Mouse (Mus musculus) heart, adult 2 months (tissue): ENCODE data around the gene Sema4a. TPM values are rescaled to one million over a fixed set of nuclear protein-coding genes. Genes with fewer than 3 reads are reported as not detected.

Experiments
- DNase-seq, 2 experiments: peaks; one replicate each; pipeline ENCODE4 v3.0.0; 2021
- H3K27ac ChIP-seq: fragments of 200-600 bp; 2 replicates; pipeline ENCODE4 v1.8.1; 2022
- H3K27me3 ChIP-seq: fragments of 200-500 bp; 2 replicates; pipeline ENCODE4 v1.6.1; 2012; ENCODE audit warnings: mild to moderate bottlenecking, low read length, inconsistent platforms, mixed read lengths; ENCODE audit not compliant: control insufficient read depth, insufficient read depth
- H3K36me3 ChIP-seq: fragments of 200-500 bp; 2 replicates; pipeline ENCODE4 v1.6.1; 2012; ENCODE audit warnings: low read length, inconsistent platforms; ENCODE audit not compliant: control insufficient read depth, insufficient read depth
- H3K4me1 ChIP-seq: fragments of 200-500 bp; 2 replicates; pipeline ENCODE4 v1.6.1; 2011; ENCODE audit warnings: low read length; ENCODE audit not compliant: control insufficient read depth, insufficient read depth
- H3K4me3 ChIP-seq: fragments of 200-600 bp; 2 replicates; pipeline ENCODE4 v1.8.1; 2022
- H3K79me2 ChIP-seq: fragments of 200-500 bp; replicated peaks from 2 replicates; pipeline ENCODE4 v1.6.1; 2012; ENCODE audit warnings: mild to moderate bottlenecking, inconsistent platforms, low read length, moderate library complexity, mixed read lengths; ENCODE audit not compliant: control insufficient read depth, insufficient read depth
- H3K9ac ChIP-seq: fragments of 200-500 bp; 2 replicates; pipeline ENCODE4 v1.6.1; 2012; ENCODE audit warnings: low read depth, mild to moderate bottlenecking, control low read depth, inconsistent platforms, low read length, mixed read lengths
- CTCF ChIP-seq: fragments of 200-600 bp; IDR thresholded peaks from 2 replicates; pipeline ENCODE4 v1.8.1; 2022; ENCODE audit warnings: antibody characterized with exemption, mild to moderate bottlenecking, moderate library complexity
- EP300 ChIP-seq: fragments of 200-500 bp; IDR thresholded peaks from 2 replicates; pipeline ENCODE4 v1.6.1; 2011; ENCODE audit warnings: low read depth, low read length, control low read depth; ENCODE audit not compliant: insufficient read depth
- POLR2A ChIP-seq: fragments of 200-500 bp; IDR thresholded peaks from 2 replicates; pipeline ENCODE4 v1.6.1; 2011; ENCODE audit warnings: mild to moderate bottlenecking, low read depth, low read length, control low read depth; ENCODE audit not compliant: insufficient read depth
- WGBS: fragments of 180-500 bp; shearing (Covaris S2); methylation state at CpG from one replicate; pipeline ENCODE4 v1.1.7; 2018; 5-methylcytosine and 5-hydroxymethylcytosine counted together
- intact Hi-C: fragments of 180-260 bp; cut with DNase I; formaldehyde crosslinking; loops from one replicate; pipeline ENCODE4 v1.15.1; 2025
- polyA plus RNA-seq: library from polyadenylated mRNA; depleted of rRNA; stranded (reverse); fragments of >200 nt; gene quantifications from 2 replicates; pipeline ENCODE4 v1.2.3, GENCODE M21; 2012
- total RNA-seq, 2 experiments: library from RNA; stranded (reverse); gene quantifications; 2 replicates each; pipeline ENCODE4 v1.2.3; 2021

The Sema4a gene
- total and polyA plus RNA-seq, 3 experiments: 3.2 to 9.5 (median 3.3) TPM

DNA sequence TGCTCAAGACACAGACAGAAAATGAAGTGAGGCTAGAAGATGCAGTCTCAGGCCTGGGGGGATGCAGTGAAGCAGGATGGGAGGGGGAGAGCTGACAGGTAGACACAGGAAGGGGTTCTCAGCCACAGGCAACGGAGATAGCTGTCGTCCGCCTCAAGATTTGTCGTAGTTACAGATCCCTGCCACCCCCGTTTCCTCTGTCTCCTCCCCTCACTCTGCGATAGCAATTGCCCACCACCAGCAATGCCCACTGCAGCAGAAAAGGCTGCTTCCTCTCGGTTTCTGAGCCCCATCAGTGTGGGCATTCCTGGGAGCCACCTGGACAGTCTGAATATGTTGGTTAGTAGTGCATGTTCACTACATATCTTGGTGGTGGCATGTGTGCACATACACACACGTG is 7.6 kb downstream of the Sema4a start:
- no peaks in the 10 kb centered on the region for H3K79me2 ChIP-seq
- no peaks in the 10 kb centered on the region for H3K27me3 ChIP-seq
- no peak for DNase-seq
- no peak overlapping the region for H3K27ac ChIP-seq
- intact Hi-C loops: no loop called here
- no peaks in the 10 kb centered on the region for H3K4me1 ChIP-seq
- H3K9ac ChIP-seq: no peak overlapping the region
- H3K4me3 ChIP-seq: no peak overlapping the region
- TF ChIP-seq CTCF (no peak), EP300 (no peak), POLR2A (no peak)
- H3K36me3 ChIP-seq: no peaks in the 10 kb centered on the region
- 38% methylated on average over 8 of the region's 8 CpGs for WGBS

GRCm38 (mm10) chr3:88452716-88453115 is 8.3 kb downstream of the Sema4a start:
- no peak for TF ChIP-seq EP300
- TF ChIP-seq CTCF: no peak
- TF ChIP-seq POLR2A: no peak
- no peak for DNase-seq
- no peaks in the 10 kb centered on the region for H3K4me1 ChIP-seq
- no peaks in the 10 kb centered on the region for H3K27me3 ChIP-seq
- no peak overlapping the region for H3K9ac ChIP-seq
- intact Hi-C loops: no loop called here
- H3K4me3 ChIP-seq: no peak overlapping the region
- no peaks in the 10 kb centered on the region for H3K79me2 ChIP-seq
- H3K36me3 ChIP-seq: no peaks in the 10 kb centered on the region
- no peak overlapping the region for H3K27ac ChIP-seq
- 80% methylated on average over 6 of the region's 6 CpGs for WGBS

DNA sequence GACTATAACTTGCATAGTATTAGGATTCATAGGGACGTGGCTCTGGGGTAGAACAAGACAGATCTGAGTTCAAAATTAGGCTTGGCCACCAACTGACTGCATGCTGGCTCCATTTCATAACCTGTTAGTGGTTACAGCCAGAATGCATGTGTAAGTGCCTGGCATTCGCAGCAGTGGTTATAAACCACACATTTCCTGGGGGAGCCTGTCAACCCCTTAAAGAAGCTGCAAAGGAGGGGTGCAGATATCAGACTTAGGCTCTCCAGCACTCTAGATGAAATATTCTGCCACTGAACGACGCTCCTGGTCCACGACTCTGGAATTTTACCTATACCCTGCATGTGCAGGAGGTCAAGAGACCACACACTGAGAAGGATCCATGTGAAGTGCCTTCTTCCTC is 8.7 kb downstream of the Sema4a start:
- H3K79me2 ChIP-seq: no peaks in the 10 kb centered on the region
- intact Hi-C loops: no loop called here
- 70% methylated on average over 5 of the region's 5 CpGs for WGBS
- H3K4me1 ChIP-seq: no peaks in the 10 kb centered on the region
- no peak overlapping the region for H3K9ac ChIP-seq
- no peaks in the 10 kb centered on the region for H3K36me3 ChIP-seq
- no peaks in the 10 kb centered on the region for H3K27me3 ChIP-seq
- no peak overlapping the region for H3K4me3 ChIP-seq
- no peak for DNase-seq
- no peak overlapping the region for H3K27ac ChIP-seq
- TF ChIP-seq POLR2A (no peak), EP300 (no peak), CTCF (no peak)

DNA sequence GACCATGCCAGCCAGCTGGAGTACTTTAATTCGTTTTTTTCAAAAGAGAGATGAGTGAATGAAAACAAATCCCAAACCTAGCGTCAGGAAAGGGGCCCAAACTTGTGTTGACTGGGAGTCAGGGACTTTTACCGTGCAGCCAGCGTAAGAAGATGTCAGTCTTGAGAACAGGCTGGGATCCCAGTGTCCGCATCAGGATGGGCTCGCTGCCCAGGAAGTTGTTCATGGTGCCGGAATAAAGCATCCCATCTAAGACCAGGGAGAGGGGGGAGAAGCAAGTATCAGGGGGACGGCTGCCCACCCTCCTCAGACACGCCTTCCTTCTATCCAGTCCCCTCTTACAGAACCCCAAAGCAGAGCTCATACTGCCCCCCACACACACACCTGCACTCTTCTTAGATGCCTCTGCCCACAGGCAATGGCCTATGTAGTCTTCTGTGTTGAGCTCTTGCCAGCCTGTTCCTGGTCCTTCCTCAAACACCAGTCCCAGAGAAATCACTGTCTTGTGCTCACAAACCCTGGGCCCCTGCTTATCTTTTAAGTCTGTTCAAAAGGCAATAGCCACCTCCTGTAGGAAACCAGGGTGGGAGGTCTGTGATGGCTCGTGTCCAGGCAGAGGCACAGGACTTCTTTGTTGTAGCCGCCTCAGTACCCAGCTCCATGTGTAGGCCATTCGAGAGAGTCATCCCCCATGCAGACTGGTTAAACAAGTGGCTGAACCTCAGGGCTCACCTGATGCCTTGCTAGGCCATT is 10.4 kb downstream of the Sema4a start:
- no peaks in the 10 kb centered on the region for H3K36me3 ChIP-seq
- H3K9ac ChIP-seq: no peak overlapping the region
- no peak overlapping the region; the same call in 1 of the 2 replicates for H3K27ac ChIP-seq
- DNase-seq: no peak
- TF ChIP-seq EP300 (no peak), POLR2A (no peak), CTCF (no peak)
- 58% methylated on average over 12 of the region's 12 CpGs for WGBS
- peaks cover 2% of the 10 kb centered on the region for H3K4me1 ChIP-seq
- H3K4me3 ChIP-seq: no peak overlapping the region
- no peaks in the 10 kb centered on the region for H3K79me2 ChIP-seq
- H3K27me3 ChIP-seq: no peaks in the 10 kb centered on the region
- intact Hi-C loops: no loop called here

DNA sequence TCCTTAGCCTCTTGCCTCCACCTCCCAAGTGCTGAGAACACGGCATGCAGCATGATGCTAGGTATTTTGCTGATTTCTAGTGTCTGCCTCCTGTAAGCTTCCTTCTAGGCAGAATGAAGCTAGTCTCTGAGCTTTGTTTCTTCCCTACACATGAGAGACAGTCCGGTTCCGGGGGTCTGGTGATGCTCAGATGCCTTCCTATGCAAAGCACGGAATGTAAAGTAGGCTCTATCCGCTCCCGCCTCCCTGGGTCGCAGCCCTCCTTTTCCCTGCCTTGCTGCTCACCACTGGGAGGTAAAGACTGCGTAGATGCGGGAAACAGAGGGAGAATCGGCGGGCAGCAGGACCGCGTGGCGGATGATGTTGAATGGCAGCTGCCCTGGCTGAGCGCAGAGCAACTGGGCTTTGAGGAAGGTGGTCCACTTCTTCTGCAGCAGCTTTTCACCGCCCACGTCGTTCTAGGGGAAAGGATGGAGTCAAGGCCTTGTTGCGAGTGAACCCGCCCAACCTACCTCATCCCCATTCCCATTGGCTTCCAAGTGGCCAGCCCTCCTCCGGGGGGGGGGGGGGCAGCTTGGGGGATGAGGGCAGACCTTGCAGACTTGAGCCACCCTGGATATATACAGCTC is 11.5 kb downstream of the Sema4a start:
- H3K27ac ChIP-seq: no peak overlapping the region
- 0 out of 2 replicates have a peak overlapping the region, but pooled peaks have one; percentile 1 for H3K9ac ChIP-seq
- intact Hi-C loops: no loop called here
- H3K27me3 ChIP-seq: no peaks in the 10 kb centered on the region
- peak overlapping the region; percentile 18; the same call in 1 of the 2 replicates for H3K4me3 ChIP-seq
- no peaks in the 10 kb centered on the region for H3K79me2 ChIP-seq
- TF ChIP-seq CTCF (no peak), EP300 (no peak), POLR2A (no peak; the same call in 1 of the 2 replicates)
- no peaks in the 10 kb centered on the region for H3K36me3 ChIP-seq
- 19% methylated on average over 21 of the region's 21 CpGs for WGBS
- peaks cover 2% of the 10 kb centered on the region for H3K4me1 ChIP-seq
- DNase-seq: peak in 1 of 2 experiments; percentile 49

GRCm38 (mm10) chr3:88448443-88448842 is 12.5 kb downstream of the Sema4a start:
- Histone ChIP-seq H3K4me1 (peaks cover 2% of the 10 kb centered on the region), H3K9ac (no peak overlapping the region), H3K36me3 (no peaks in the 10 kb centered on the region), H3K4me3 (no peak overlapping the region), H3K79me2 (no peaks in the 10 kb centered on the region), H3K27me3 (no peaks in the 10 kb centered on the region), H3K27ac (no peak overlapping the region)
- 77% methylated on average over 8 of the region's 8 CpGs for WGBS
- intact Hi-C loops: no loop called here
- TF ChIP-seq EP300 (no peak), CTCF (no peak), POLR2A (no peak)
- no peak for DNase-seq
